Mouse (Mus musculus) hindbrain, postnatal 0 days (tissue): ENCODE data around the gene Gpr143. TPM values are rescaled to one million over a fixed set of nuclear protein-coding genes. Genes with fewer than 3 reads are reported as not detected.

Source experiments
- ATAC-seq: fragments of 200-750 bp; cut with Nextera tagmentation; 2 replicates; pipeline ENCODE4 v1.8.0; 2017; ENCODE audit warnings: mild to moderate bottlenecking, moderate TSS enrichment, moderate library complexity
- DNase-seq: peaks from one replicate; pipeline ENCODE4 v3.0.0-alpha.2; 2015; ENCODE audit warnings: low spot score
- H3K27ac ChIP-seq: fragments of 300-500 bp; sonication (generic); 2 replicates; pipeline ENCODE4 v1.5.1; 2014; ENCODE audit warnings: mild to moderate bottlenecking
- H3K27me3 ChIP-seq: fragments of 300-500 bp; sonication (generic); 2 replicates; pipeline ENCODE4 v1.6.1; 2014; ENCODE audit warnings: low read length, mixed read lengths; ENCODE audit not compliant: insufficient read depth
- H3K36me3 ChIP-seq: fragments of 300-500 bp; sonication (generic); 2 replicates; pipeline ENCODE4 v1.6.1; 2014; ENCODE audit warnings: low read length, mixed read lengths; ENCODE audit not compliant: insufficient read depth
- H3K4me1 ChIP-seq: fragments of 300-500 bp; sonication (generic); 2 replicates; pipeline ENCODE4 v1.6.1; 2014; ENCODE audit warnings: antibody characterized with exemption, low read length, mixed read lengths; ENCODE audit not compliant: insufficient read depth
- H3K4me2 ChIP-seq: fragments of 300-500 bp; sonication (generic); 2 replicates; pipeline ENCODE4 v1.6.1; 2014; ENCODE audit warnings: low read depth, mild to moderate bottlenecking, low read length, moderate library complexity, mixed read lengths
- H3K4me3 ChIP-seq: fragments of 300-500 bp; sonication (generic); 2 replicates; pipeline ENCODE4 v1.5.1; 2014; ENCODE audit warnings: low read length
- H3K9ac ChIP-seq: fragments of 300-500 bp; sonication (generic); replicated peaks from 2 replicates; pipeline ENCODE4 v1.6.1; 2014; ENCODE audit warnings: mild to moderate bottlenecking, low read length, moderate library complexity, mixed read lengths
- H3K9me3 ChIP-seq: fragments of 300-500 bp; sonication (generic); 2 replicates; pipeline ENCODE4 v1.6.1; 2016; ENCODE audit warnings: low read length, mixed read lengths
- CTCF ChIP-seq: IDR thresholded peaks from 2 replicates; pipeline ENCODE4 v1.5.1; 2016; ENCODE audit warnings: antibody characterized with exemption, control low read depth, low read depth
- WGBS: fragments of 180-500 bp; shearing (Covaris S2); extraction: QIAGEN DNeasy Blood & Tissue Kit; methylation state at CpG from one replicate; pipeline ENCODE4 v1.1.7; 2014; 5-methylcytosine and 5-hydroxymethylcytosine counted together
- polyA plus RNA-seq: library from polyadenylated mRNA; unstranded; fragments of >200 nt; fragmentation: Nextera tagmentation; extraction: Ambion mirVana; gene quantifications from 2 replicates; pipeline ENCODE4 v1.2.1, GENCODE M21; 2015
- total RNA-seq: library from RNA; depleted of rRNA; stranded (reverse); fragments of >200 nt; gene quantifications from 2 replicates; pipeline ENCODE4 v1.2.3, GENCODE M21; 2014; rRNA removed

Gpr143 gene
- total and polyA plus RNA-seq, 2 experiments from 2014 or later = 0.25 to 1.6 TPM

DNA sequence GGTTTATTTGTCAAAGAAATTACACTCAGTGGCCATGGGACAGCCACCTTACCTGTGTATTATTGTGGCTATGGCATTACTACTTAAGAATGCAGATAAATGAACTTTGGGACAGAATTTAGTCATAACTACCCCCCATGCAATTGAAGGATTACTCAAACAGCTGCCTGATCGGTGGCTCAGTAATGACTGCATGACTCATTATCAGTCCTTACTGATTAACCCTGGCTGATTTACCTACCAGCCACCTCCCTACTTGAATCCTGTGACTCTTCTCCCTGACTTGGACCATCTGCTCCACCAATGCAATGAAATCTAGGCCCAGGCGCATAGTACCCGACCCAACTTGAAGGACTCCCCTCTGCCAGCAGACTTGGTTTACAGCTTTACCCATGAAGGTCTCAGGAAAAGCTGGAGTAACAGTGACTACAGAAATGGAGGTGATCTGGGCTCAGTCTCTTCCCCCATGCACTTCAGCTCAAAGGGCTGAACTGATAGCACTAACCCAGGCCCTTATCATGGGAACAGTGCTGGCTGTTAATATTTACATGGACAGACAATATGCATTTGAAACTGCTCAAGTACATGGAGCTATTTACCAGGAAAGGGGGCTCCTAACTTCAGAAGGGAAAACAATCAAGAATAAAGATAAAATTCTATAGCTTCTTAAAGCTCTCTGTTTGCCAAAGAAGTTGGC, 73.5 kb downstream of the Gpr143 start:
- Histone ChIP-seq H3K27me3 (no peaks in the 10 kb centered on the region), H3K36me3 (no peaks in the 10 kb centered on the region), H3K4me2 (no peak overlapping the region), H3K9me3 (no peaks in the 10 kb centered on the region), H3K4me3 (no peak overlapping the region), H3K27ac (no peak overlapping the region), H3K9ac (no peak overlapping the region), H3K4me1 (no peaks in the 10 kb centered on the region)
- 84% methylated on average over 3 of the region's 3 CpGs for WGBS
- DNase-seq = no peak
- ATAC-seq = no peak
- no peak for TF ChIP-seq CTCF

Other genes starting within 250 kb of the Gpr143 start
- not detected in 2 replicates for gene Cldn34a, start 218.6 kb upstream of the Gpr143 start, total RNA-seq
- gene Cldn34a, start 218.6 kb upstream of the Gpr143 start, polyA plus RNA-seq = not detected in 2 replicates
- 294 and 337 TPM in 2 replicates for gene Shroom2, start 12.5 kb upstream of the Gpr143 start, total RNA-seq
- gene Shroom2, start 12.5 kb upstream of the Gpr143 start, polyA plus RNA-seq = 114 and 120 TPM in 2 replicates
- gene Usp51, start 224.5 kb downstream of the Gpr143 start, total RNA-seq = 3.2 and 3.7 TPM in 2 replicates
- gene Usp51, start 224.5 kb downstream of the Gpr143 start, polyA plus RNA-seq = 2.8 and 3.1 TPM in 2 replicates